Mouse (Mus musculus): ENCODE data around the gene Gm20532.

Gene Gm20532

GRCm38 (mm10) chr2:26573807-26574206, 12.6 kb upstream of the Gm20532 start:
- CTCF ChIA-PET: interaction anchor here (0.6 to 0.7 kb wide), 2 partner anchors 8 to 29 kb away, joined by 4 to 11 read pairs; no protein-coding TSS in a partner anchor

GRCm38 (mm10) chr2:26574862-26575261, 11.6 kb upstream of the Gm20532 start:
- CTCF ChIA-PET: no interaction called here

GRCm38 (mm10) chr2:26575378-26575777, 11.1 kb upstream of the Gm20532 start:
- CTCF ChIA-PET: no interaction called here

GRCm38 (mm10) chr2:26575865-26576264, 10.6 kb upstream of the Gm20532 start:
- CTCF ChIA-PET: no interaction called here

- CTCF ChIA-PET: no interaction called here
Measured at GRCm38 (mm10) chr2:26576462-26576861, 10.0 kb upstream of the Gm20532 start.

GRCm38 (mm10) chr2:26578369-26578768, 8.1 kb upstream of the Gm20532 start:
- CTCF ChIA-PET: no interaction called here

- CTCF ChIA-PET: no interaction called here
Measured at GRCm38 (mm10) chr2:26579714-26580113, 6.7 kb upstream of the Gm20532 start, which contains the start of gene Egfl7. Gene Egfl7, plus strand, starts transcription at chr2:26580014.

GRCm38 (mm10) chr2:26580751-26581150, 5.7 kb upstream of the Gm20532 start:
- CTCF ChIA-PET: no interaction called here

GRCm38 (mm10) chr2:26582203-26582602, 4.2 kb upstream of the Gm20532 start:
- CTCF ChIA-PET: no interaction called here

- CTCF ChIA-PET: no interaction called here
Measured at GRCm38 (mm10) chr2:26582741-26583140, 3.7 kb upstream of the Gm20532 start.

GRCm38 (mm10) chr2:26583640-26584039, 2.8 kb upstream of the Gm20532 start:
- CTCF ChIA-PET: no interaction called here

- CTCF ChIA-PET: no interaction called here
Measured at GRCm38 (mm10) chr2:26585713-26586112, 726 bp upstream of the Gm20532 start.

- CTCF ChIA-PET: interaction anchor here (0.5 kb wide), 1 partner anchor 623 kb away, joined by 16 read pairs; no protein-coding TSS in a partner anchor
Measured at GRCm38 (mm10) chr2:26587044-26587405, 586 bp downstream of the Gm20532 start.

GRCm38 (mm10) chr2:26588573-26588972, 2.1 kb downstream of the Gm20532 start:
- CTCF ChIA-PET: no interaction called here

- CTCF ChIA-PET: interaction anchor here (0.6 kb wide), 1 partner anchor 82 kb away, joined by 5 read pairs; no protein-coding TSS in a partner anchor
Measured at GRCm38 (mm10) chr2:26589284-26589683, 2.8 kb downstream of the Gm20532 start.

GRCm38 (mm10) chr2:26590282-26590681, 3.8 kb downstream of the Gm20532 start:
- CTCF ChIA-PET: no interaction called here

GRCm38 (mm10) chr2:26590962-26591361, 4.5 kb downstream of the Gm20532 start:
- CTCF ChIA-PET: no interaction called here

- CTCF ChIA-PET: no interaction called here
Measured at GRCm38 (mm10) chr2:26591416-26591815, 5.0 kb downstream of the Gm20532 start.

- CTCF ChIA-PET: interaction anchor here (0.6 kb wide), 1 partner anchor 38 kb away, joined by 4 read pairs; no protein-coding TSS in a partner anchor
Measured at GRCm38 (mm10) chr2:26593211-26594021, 7.0 kb downstream of the Gm20532 start.

- CTCF ChIA-PET: no interaction called here
Measured at GRCm38 (mm10) chr2:26594022-26594346, 7.5 kb downstream of the Gm20532 start.

- CTCF ChIA-PET: interaction anchor here (0.7 kb wide), 1 partner anchor 16 kb away, joined by 3 read pairs; no protein-coding TSS in a partner anchor
Measured at GRCm38 (mm10) chr2:26594461-26594933, 8.1 kb downstream of the Gm20532 start.

GRCm38 (mm10) chr2:26594934-26595724, 8.7 kb downstream of the Gm20532 start:
- CTCF ChIA-PET: interaction anchor here (0.7 kb wide), 1 partner anchor 15 kb away, joined by 3 read pairs; no protein-coding TSS in a partner anchor

Data from spleen, embryonic (tissue).